Mouse (Mus musculus) hindlimb bud, embryonic 11.5 days (tissue): ENCODE data around the gene Mpped1.

Source experiments
- DNase-seq: peaks from one replicate; pipeline ENCODE4 v3.0.0-alpha.2; 2012; ENCODE audit warnings: low read depth, low spot score; ENCODE audit errors: extremely low spot score

Mpped1 gene

DNA sequence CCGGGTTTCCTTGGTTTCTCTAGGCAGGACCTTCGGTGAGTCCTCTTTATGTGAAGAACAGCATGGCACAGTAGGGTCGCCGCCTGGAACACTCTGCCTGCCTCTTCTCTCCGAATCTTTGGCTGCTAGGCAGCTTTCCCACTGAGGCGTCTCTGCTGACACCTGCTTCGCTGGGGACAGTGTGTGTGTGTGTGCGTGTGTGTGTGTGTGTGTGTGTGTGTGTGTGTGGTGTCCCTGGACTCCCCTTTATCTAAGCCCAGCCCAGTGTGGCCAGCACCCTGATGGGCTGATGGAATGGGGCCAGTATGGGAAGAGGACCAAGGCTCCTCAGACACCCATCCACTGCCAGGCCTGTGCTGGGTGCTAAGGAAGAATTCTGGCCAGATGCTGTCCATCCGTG, 9.8 kb downstream of the Mpped1 start:
- DNase-seq, result no peak

DNA sequence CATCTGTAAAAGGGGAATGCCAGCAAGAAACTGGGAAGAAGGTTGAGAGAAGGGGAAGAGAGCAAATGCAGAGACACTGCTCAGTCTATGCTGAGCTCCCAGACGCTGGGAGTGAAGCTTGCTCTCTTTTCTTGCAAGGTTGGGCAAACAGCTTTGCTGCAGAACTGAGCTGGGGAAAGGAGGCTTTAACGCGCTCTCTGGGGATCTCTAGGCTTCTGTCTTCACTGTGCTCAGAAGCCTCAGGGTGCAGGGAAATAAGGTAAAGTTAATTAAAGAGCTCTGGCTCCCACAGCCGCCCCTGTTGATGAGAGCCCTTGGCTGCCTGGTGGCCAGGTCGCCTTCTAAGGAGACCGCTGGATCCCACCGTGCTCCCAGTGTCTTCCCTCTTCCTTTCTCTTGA, 17.7 kb downstream of the Mpped1 start:
- no peak for DNase-seq

DNA sequence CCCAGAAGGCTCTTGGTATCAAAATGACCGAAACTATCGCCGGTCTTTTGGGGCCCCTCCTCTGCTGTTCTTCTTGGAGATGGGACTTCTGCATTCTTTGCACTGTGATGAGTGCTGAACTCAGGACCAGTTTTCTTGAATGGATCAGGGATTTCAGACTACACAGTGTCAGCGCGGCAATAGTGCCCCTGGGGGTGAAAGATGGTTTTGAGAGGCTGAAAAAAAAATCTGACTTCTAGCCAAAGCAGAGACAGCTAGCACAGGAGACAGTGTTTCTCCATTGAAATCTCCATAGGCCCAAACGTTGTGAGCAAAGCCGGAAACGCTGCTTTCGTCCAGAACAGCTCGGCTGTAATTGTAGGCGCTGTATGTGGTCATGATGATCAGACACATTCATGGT, 19.7 kb downstream of the Mpped1 start:
- no peak for DNase-seq

DNA sequence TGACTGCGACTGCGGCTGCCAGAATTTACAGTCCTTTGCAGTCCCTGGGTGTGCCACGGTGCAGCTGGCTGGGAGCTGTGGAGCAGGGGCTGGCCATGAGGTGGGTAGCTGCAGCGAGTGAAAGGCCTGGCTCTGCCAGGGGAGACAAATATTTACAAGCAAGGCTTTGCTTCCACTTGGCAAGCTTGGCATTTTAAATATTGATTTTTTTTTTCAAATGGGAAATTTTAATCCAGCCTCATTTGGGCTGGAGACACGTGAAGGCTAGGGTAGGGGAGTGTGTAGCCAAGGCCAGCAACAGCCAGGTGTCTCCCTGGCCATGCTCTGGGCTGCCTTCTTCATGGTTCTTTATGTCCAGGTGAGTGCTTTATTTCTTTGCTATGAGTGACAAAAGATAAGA, 21.7 kb downstream of the Mpped1 start:
- no peak for DNase-seq

DNA sequence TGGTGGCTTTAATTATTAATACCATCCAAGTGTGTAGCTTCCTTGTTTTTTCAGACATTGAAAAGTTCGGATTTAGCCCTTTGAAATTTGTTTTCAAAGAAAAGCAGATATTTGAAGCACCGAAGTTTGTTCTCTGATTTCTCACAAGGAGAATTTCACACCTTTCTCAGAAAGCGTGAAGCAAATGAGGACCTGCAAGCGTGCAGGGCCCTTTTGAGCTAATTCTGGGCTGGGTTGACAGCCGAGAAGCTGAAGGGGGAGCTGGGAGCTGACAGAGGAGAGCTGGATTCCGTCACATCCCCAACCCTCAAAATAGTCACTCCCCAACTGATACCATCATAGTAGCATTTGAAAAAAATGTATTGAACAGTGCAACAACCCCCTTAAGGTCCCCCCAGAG, 34.8 kb downstream of the Mpped1 start:
- DNase-seq, result no peak

DNA sequence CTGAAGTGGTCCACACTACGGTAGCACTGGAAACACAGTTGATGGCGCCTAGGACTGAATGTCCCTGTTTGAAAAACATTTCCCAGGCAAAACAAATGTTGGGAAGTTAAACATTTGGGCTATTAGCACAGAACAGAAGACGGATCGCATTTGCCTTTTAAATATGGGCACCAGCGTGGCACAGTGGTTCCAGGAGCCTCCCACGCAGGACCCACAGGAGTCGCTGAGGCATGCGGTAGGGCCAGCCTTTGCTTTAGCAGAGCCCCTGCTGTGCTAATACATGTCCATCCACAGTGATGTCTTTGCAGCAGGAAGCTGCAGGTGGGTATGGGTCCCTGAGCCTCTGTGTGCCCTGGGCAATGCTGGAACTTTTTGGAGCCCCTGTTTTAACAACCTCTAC, 48.7 kb downstream of the Mpped1 start:
- DNase-seq, result no peak

DNA sequence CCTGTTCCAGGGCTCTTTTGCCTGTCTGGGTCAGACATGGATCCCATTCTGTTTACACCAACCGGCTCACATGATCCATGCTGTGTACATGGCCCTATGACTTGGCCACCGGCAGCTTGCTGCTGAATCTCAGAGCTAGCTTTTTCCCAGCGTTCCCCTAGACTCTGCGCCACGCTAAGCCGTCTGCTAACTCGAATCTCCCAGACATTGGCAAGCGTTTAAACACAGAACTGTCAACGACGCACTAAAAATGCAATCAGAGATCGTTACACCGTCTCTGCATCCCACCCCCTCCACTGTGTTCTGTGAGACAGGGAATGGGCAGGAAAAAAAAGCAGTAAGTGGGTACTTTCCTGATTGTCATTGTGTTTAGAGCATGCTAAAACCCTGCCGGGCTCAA, 50.0 kb downstream of the Mpped1 start:
- no peak for DNase-seq

DNA sequence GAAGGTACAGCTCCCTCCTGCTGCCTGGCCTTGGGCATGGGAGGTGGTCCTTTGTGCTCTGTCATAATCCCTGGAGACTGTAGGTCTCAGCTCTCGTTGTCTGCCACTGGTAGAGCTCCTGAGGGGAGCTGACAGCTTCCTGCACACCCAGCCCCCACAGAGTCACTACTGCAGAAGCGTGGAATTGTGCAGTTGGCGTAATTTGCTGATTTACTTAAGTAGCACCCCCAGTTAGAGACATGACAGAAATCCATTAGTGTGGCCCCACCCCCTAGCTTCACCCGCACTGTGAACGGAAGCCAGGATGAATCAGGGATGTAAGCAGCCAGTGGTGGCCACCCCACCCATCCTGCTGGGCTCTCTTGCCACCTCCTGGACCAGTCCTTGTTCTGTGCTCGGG, 53.0 kb downstream of the Mpped1 start:
- DNase-seq, result no peak

DNA sequence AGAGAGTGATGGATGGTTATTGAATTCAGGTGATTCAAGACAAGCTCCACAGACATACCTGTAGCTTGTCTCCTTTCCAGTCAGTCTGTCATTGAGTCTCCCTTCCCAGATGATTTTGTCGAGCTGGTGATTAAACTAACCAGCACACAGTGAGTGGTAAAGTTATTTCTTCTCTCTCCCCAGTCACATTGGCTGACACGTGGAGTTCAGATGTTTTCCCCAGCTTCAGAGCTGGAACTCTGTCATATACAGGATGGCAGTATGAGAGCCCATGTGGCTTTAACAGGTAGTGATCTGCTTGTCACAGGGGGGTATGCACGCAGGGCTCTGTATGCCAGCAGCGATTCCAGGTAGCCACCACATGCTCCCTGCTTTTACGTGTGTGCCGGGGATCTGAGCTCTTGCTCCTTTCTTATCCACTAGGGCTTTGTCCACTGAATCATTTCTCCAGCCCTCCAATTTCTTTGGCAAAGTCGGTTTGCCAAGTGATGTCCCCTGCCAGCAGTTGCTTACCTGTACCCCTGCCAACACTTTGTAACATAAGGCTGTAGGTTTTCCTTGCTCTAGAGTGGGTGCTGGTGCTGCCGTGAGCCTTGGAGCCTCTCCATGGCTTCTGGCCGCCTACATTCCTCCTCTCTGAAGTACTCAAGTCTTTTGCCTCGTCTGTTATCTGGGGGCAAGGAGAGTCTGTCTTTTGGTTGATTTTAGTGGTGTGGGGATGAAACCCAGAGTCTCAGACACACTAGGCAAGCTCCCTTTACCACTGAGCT, 61.9 kb downstream of the Mpped1 start:
- DNase-seq, result no peak

DNA sequence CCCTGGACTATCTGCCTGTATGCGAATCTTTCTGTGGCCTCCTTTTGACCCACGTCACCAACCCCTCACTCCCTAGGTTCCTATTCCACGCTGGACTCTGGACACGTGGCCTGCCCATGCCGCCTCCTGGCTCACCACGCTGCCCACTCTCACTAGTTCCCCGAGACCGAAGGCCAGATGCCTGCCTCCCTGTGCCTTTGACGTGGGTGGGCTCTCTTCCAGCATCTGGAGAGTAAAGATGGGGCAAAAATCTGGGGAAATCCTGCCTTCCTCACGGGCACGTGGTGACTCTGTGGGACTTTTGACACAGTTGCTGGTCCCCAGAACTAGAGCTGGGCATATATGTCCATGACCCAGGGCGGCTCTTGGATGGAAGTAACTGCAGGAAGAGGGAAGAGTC, 63.2 kb downstream of the Mpped1 start:
- DNase-seq, result no peak

DNA sequence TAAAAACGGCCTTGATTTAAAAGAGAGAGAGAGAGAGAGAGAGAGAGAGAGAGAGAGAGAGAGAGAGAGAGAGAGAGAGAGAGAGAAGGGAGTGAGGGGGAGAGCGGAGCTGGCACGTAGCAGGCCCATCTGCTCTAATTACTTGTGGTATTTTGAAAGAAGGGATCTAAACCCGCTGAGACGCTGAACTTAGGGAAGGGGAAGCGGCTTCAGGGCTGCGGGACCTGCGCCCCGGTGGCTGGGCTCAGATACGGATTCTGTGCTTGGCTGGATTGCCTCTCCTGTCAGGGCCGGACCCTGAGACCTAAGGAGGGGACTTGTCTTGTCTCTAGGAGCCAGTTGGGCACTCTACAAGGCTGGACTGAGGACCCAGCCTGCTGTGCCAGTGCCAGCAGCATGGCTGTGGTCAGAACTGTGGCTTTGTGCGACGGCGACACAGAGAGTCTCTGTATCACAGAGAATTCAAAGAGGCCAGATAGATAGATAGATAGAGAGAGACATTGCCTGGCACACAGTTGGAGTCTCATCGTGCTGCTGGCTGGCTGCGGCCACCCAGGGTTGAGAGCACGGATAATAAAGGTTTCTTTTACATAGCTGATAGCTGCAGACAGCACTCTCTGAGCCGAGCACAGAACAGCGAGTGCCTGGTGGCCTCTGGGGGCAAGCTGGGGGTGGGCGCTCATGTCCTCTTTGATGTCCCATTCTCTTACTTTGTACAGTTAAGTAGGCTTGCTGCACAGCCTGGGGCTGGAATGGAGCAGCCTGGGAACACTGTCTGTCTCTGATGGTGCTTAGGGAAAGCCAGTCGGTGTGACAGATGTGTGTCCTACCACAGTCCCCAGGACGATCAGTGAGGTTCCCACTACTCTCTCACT, 63.9 kb downstream of the Mpped1 start:
- no peak for DNase-seq

DNA sequence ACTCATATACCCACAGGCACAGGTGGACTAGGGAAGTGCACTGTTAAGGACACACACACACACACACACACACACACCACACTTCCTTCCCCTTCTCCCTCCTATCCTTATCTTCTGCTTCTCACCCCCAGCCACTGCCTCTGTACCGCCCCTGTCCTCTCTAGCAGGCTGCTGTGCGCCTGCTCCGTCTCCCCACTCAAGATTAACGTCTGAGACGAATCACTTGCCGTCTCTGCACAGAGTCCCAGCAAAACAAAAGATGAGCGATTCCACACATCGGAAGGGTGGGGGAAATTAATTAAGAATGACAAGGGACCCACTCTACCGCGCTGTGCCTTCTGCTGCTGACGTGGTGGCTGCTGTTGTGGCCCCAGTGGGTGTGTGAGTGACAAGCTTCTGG, 66.5 kb downstream of the Mpped1 start:
- no peak for DNase-seq

DNA sequence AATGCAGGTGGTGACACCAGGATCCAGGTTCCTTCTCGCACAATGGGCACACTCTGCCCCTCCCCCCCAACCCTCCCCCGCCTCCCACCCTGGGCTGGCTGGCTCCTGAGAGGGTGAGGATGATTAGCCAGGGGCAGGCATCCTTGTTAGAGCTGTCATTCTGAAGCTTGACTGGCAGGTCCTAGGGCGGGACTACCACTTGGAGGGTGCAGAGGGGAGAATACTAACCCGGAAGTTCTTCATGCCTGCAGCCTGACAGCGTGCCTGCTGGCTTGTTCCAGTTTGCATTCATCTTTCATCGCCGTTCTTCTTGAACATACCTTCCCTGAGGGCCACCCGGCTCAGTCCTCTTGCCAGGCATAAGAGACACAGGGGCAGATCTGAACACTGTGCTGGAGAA, 67.3 kb downstream of the Mpped1 start:
- DNase-seq, result no peak

DNA sequence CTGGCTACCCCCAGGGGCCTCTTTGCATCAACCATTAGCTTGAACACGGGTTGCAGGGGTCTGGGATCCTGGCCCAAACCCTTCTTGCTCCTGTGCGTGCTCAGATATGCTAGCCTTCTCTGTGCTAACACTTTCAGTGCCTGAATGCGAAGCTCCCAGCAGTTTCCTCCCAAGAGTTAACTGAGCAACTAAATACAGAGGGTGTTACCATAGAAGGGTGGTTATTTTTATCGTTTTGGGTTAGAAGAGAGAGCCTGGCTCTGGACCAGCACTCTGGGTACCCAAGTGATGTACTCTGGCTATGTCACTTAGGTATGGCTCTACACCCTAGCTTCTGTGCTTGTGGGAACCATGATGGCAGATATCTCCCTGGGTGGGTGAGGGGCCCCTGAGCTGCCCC, 68.2 kb downstream of the Mpped1 start:
- DNase-seq, result no peak

DNA sequence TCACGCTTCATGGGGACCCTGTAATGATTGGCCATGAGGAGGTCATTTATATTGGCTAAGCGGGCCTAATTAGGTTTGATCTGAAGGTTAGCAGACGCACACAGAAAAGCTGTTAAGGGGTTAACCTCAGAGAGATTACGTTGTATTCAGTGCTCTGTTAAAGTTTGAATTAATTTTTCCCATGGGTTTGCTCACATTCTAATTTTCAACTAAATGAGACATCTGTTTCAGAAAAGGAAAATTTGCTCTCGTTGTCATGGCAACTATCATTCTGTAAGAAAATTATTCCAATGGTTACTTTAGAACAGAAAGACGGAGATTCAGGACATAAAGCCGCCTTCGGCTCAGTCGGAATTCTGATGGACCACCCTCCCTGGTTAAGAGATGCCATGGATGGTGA, 68.9 kb downstream of the Mpped1 start:
- no peak for DNase-seq

DNA sequence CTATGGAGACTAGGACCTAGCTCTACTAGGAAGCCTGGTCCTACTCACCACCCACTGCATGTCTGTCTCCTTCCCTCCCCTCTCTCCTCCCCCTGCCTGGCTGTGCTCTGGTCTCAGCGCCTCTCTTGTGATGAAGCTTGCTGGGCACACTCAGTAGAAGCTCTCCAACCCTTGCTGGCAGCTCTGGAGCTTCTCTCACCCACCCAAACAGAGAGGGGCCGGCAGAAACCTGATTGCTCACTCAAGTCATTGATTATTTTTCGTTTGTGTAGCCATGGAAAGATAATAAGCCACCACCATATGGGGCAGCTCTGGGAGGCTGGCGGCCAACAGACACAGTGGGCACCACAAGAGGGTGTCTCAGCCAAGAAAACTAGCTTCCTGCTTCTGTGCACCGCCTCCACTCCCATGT, 74.1 kb downstream of the Mpped1 start:
- no peak for DNase-seq

DNA sequence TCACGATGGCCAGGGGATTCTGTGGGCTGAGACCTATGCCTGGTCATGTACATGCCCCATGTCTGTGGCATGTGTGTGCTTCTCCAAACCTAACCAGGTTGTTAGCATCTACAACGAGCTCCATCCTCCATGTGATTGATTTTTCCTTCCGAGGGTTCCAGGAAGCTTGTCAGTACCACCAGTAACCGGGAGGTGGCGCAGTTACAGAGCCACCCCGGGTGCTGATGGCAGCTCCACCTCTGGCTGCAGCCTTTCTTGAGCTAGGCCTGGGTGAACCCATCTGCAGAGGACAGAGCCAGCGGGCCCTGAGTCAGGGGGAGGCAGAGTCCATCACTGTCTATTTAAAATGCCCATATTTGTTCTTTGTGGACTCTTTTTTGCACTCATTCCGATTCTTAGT, 77.9 kb downstream of the Mpped1 start:
- peak; percentile 18 for DNase-seq

DNA sequence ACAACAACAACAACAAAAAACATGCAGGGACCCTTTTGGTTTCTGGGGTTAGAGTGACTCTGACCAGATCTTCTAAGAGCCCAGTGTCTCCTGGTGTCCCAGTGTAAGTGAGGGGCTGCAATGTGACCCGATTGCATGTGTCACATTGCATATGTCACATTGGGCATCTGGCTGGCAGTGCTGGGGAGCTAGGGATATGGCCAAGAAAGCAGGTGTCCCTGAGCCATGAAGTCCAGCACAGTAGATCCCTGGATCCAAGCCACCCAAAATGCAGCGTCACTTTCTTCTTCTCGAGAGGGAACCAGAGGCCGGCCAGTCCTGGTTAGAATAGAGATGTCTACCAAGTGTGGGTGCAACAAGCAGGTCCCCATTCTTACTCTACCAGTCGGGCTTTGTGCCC, 86.4 kb downstream of the Mpped1 start:
- DNase-seq, result no peak

DNA sequence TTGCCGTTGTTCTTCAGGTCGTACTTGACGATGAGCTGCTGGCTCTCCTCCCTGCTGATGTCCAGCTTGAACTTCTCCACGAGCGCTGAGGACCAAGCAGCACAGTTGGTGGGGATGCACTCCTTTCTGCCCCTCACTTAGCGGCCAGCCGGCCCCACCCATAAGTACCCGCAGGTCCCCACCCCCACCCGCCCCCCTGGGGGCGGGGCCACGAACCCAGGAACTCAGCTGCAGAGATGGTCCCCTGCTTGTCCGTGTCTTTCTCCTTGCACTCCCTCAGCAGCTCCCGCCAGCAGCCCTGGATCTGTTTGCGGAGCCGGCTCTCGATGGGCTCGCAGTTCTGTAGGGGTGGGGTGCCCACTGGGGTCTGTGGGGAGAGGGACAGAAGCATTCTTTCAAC, 91.7 kb downstream of the Mpped1 start:
- no peak for DNase-seq

DNA sequence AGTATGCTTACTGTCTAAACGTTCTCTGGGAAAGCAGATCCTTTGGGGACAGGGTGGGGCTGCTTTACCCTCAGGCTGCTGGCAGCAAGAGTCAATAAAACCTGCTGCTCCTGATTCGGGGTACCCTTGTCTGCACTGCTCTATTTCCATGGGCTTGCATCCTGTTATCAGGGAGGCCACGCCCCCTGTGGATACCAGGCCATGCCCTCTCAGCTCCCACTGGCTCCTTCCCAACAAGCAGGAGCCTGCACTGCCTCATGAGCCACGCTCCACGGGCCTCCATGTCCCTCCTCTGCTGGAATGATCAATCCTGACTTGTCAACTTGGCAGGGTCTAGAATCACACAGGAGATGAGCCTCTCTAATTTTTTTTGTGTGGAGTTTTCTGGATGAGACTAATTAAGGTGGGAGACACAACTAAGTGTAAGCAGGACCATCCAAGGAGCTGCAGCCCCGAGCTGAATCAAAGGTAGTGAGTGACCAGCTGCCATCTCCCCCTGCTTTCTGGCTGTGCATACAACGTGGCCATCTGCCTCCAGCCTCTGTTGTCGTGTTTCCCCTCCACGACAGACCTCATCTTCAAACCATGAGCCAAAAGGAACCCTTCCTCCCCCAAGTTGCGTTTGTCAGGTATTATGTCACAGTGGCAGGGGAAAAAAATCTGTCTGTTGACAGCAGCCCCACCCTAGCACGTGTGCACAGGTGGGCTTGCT, 98.0 kb downstream of the Mpped1 start:
- DNase-seq, result no peak

DNA sequence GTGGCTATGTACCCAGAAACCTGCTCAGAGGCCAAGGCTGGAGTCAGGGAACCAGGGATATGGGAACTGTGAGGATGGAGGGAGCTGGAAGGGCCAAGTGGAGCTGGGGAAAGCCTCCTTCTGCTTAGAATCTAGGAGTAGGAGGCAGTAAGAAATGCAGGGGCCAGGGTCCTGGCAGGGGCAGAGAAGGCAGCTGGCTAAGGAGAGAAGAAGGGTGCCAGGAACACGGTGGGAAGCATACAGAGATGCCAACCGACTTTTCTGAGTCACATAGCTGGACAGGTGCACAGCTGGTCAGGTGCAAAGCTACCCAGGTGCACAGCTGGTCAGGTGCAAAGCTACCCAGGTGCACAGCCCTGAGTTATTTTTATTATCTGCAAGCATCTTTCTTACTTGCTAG, 98.6 kb downstream of the Mpped1 start:
- DNase-seq, result no peak

DNA sequence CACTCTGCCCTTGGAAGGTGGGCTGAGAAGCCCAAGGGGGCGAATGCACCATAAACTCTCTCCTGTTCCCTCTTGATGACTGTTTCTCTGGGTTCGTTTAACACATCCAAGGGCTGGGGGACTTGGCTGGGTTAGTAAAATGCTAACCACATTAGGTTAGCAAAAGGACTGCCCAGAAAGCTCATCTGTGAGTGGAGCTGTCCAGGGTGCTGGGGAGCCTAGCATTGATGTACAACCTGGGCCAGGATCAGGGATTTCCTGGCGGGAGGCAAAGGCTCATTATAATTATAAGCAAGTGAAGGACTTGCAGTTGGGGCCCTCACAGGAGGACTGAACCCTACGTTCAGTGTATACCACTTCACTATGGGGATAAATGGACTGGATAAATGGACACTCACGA, 100.6 kb downstream of the Mpped1 start:
- peak; percentile 50 for DNase-seq
